Mouse (Mus musculus): ENCODE results near the gene Ajm1. TPM values are rescaled to one million over a fixed set of nuclear protein-coding genes. Genes with fewer than 3 reads are reported as not detected.
A peak's percentile ranks its signal among the peaks of the same experiment; 100 is the strongest.

Gene Ajm1
- total and polyA plus RNA-seq, 3 experiments = 0.04 to 0.32 TPM; not detected in 1

DNA sequence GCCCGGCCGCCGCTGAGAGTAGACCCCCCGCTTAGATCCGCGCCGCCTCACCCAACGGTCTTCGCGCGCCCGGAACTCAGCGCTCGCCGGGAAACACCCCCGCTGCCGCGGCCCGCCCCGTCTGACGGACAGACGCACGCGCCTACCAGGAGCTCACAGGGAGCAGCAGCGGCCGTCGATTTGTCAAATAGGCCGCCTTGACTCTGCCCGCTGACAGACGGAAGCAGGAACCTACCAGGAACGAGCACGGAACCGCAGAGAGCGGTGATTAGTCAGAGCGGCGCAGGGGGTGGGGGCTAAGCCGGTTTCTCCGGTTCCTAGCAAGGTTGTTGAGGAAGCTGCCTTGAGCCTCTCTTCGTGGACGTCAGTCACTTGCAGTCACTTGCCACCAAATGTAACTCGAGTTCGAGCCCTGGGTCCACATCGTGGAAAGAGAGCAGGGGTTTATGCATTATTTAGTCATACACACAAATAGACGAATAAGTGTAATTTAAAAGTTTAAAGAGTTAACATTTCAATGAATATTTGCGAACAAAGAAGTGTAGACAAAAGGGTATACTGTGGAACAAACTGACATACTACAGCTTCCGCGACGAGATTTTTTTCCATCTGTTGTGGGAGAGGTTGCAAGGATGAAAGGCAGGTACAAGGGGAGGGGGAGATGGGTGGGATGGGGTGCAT, 34.6 kb downstream of the Ajm1 start, which contains the start of gene Traf2:
Traf2 (minus strand) TSS at position 130 of the 681 bp plus-strand sequence.
- DNase-seq (ENCODE audit: low read depth, low spot score) = peak; percentile 99
- peak within 1 kb of the TSS; percentile 93 for H3K9ac ChIP-seq (ENCODE audit: control insufficient read depth, low read depth, low read length, poor library complexity, severe bottlenecking)
- H3K79me2 ChIP-seq (ENCODE audit: control insufficient read depth, insufficient read depth, low read length, poor library complexity) = peaks cover 30% of the 10 kb centered on the region
- H3K27me3 ChIP-seq (ENCODE audit: control insufficient read depth in 1 of 2, insufficient read depth in 2 of 2, low read length in 2 of 2) = no peaks in the 10 kb centered on the region
- peaks cover 0 to 7% of the 10 kb centered on the region in 2 experiments; a peak in 2 of 4 replicates for H3K36me3 ChIP-seq (ENCODE audit: control insufficient read depth in 1 of 2, insufficient read depth in 2 of 2, low read length in 2 of 2)
- no peaks in the 10 kb centered on the region for H3K9me3 ChIP-seq (replicated peaks; ENCODE audit: insufficient read depth, low read length)
- peak within 1 kb of the TSS; percentile 59 for H3K27ac ChIP-seq (ENCODE audit: control insufficient read depth, low read depth, low read length)
- peak within 1 kb of the TSS; percentile 82 to 93 for H3K4me3 ChIP-seq (ENCODE audit: control insufficient read depth in 1 of 2, insufficient read depth in 1 of 2, low read depth in 2 of 2, low read length in 2 of 2)
- TF ChIP-seq E2F4 (IDR thresholded peaks at IDR 0.05; ENCODE audit: borderline replicate concordance, low read depth, low read length) (no peak), POLR2AphosphoS5 (IDR thresholded peaks at IDR 0.05; ENCODE audit: borderline replicate concordance, low read depth, low read length) (no peak), MEF2A (IDR thresholded peaks at IDR 0.05; ENCODE audit: extremely low read depth, insufficient replicate concordance, low read depth, low read length, poor library complexity, severe bottlenecking) (no peak), TCF12 (IDR thresholded peaks at IDR 0.05; ENCODE audit: low read depth, low read length) (peak; percentile 23), KAT2A (conservative IDR thresholded peaks at IDR 0.05; ENCODE audit: low read depth, low read length) (peak; percentile 46), POLR2AphosphoS2 (IDR thresholded peaks at IDR 0.05; ENCODE audit: low read length) (peak; percentile 82), EP300 (IDR thresholded peaks at IDR 0.05; ENCODE audit: low read depth in 1 of 2, low read length in 2 of 2) (0 out of 4 replicates have a peak, but pooled peaks of 1 of the 2 experiments have one; percentile 27), HCFC1 (IDR thresholded peaks at IDR 0.05; ENCODE audit: low read depth, low read length) (peak; percentile 73), USF1 (IDR thresholded peaks at IDR 0.05; ENCODE audit: low read depth, low read length) (no peak), ZKSCAN1 (IDR thresholded peaks at IDR 0.05; ENCODE audit: low read depth, low read length) (no peak), CHD2 (IDR thresholded peaks at IDR 0.05; ENCODE audit: low read length) (peak; percentile 91), NRF1 (IDR thresholded peaks at IDR 0.05; ENCODE audit: insufficient read depth, low read depth, low read length, poor library complexity, severe bottlenecking) (peak; percentile 54; the same call in 1 of the 2 replicates), MXI1 (IDR thresholded peaks at IDR 0.05; ENCODE audit: low read depth, low read length) (peak; percentile 59), ZMIZ1 (IDR thresholded peaks at IDR 0.05; ENCODE audit: low read depth, low read length) (peak; percentile 91), UBTF (IDR thresholded peaks at IDR 0.05; ENCODE audit: borderline replicate concordance, insufficient read depth, low read depth, low read length) (no peak), BHLHE40 (IDR thresholded peaks at IDR 0.05; ENCODE audit: borderline replicate concordance, low read depth, low read length) (0 out of 2 replicates have a peak, but pooled peaks have one; percentile 25), TBP (IDR thresholded peaks at IDR 0.05; ENCODE audit: low read depth, low read length) (peak; percentile 86), POLR2A (IDR thresholded peaks at IDR 0.05; ENCODE audit: control insufficient read depth in 1 of 2, insufficient read depth in 1 of 2, low read depth in 1 of 2, low read length in 2 of 2, poor library complexity in 1 of 2) (peak; percentile 64 to 88; a peak in 3 of 4 replicates), MAFK (IDR thresholded peaks at IDR 0.05; ENCODE audit: borderline replicate concordance, low read depth, low read length) (no peak), NELFE (IDR thresholded peaks at IDR 0.05; ENCODE audit: low read depth, low read length) (peak; percentile 81), TAL1 (IDR thresholded peaks at IDR 0.05; ENCODE audit: low read length) (no peak), CHD1 (IDR thresholded peaks at IDR 0.05; ENCODE audit: low read depth, low read length) (no peak), RAD21 (IDR thresholded peaks at IDR 0.05; ENCODE audit: low read depth, low read length) (no peak), MAZ (IDR thresholded peaks at IDR 0.05; ENCODE audit: low read depth, low read length) (no peak), MAX (IDR thresholded peaks at IDR 0.05; ENCODE audit: low read length) (peak; percentile 45), ELF1 (IDR thresholded peaks at IDR 0.05; ENCODE audit: low read depth, low read length) (peak; percentile 76), SMC3 (IDR thresholded peaks at IDR 0.05; ENCODE audit: low read depth, low read length) (no peak), JUND (IDR thresholded peaks at IDR 0.05; ENCODE audit: low read depth, low read length) (no peak), SIN3A (IDR thresholded peaks at IDR 0.05; ENCODE audit: low read length) (peak; percentile 81), ZNF384 (IDR thresholded peaks at IDR 0.05; ENCODE audit: low read depth, low read length) (peak; percentile 29; the same call in 1 of the 2 replicates), MYC (IDR thresholded peaks at IDR 0.05; ENCODE audit: low read depth, low read length) (peak; percentile 50; the same call in 1 of the 2 replicates), CTCF (IDR thresholded peaks at IDR 0.05 in 2 of 3, conservative IDR thresholded peaks at IDR 0.05 in 1 of 3; ENCODE audit: control insufficient read depth in 1 of 3, insufficient read depth in 1 of 3, low read depth in 2 of 3, low read length in 3 of 3, poor library complexity in 1 of 3, severe bottlenecking in 1 of 3) (no peak), ZC3H11A (IDR thresholded peaks at IDR 0.05; ENCODE audit: low read depth, low read length) (no peak), USF2 (IDR thresholded peaks at IDR 0.05; ENCODE audit: borderline replicate concordance in 1 of 2, insufficient read depth in 1 of 2, low read depth in 1 of 2, low read length in 2 of 2) (no peak)
- peaks cover 2 to 7% of the 10 kb centered on the region in 2 experiments; a peak in 3 of 4 replicates for H3K4me1 ChIP-seq (ENCODE audit: control insufficient read depth in 1 of 2, insufficient read depth in 2 of 2, low read length in 2 of 2)

Measured in MEL (cell line).